Mouse (Mus musculus) embryonic fibroblast, embryonic 13.5 days (primary cell): ENCODE measurements at regions not wholly inside any gene's neighbourhood (a gene's known extent, or its start where the extent isn't known, plus 50 kb on each side); places are given as distances from the start of the nearest gene placed in this dataset.

Source experiments
- CTCF ChIP-seq: IDR thresholded peaks from 2 replicates; pipeline ENCODE4 v1.5.1; 2011; ENCODE audit warnings: mild to moderate bottlenecking, control low read depth, low read length, moderate library complexity, borderline replicate concordance; ENCODE audit not compliant: insufficient read depth
- POLR2A ChIP-seq: IDR thresholded peaks from 2 replicates; pipeline ENCODE4 v1.6.1; 2011; ENCODE audit warnings: low read depth, mild to moderate bottlenecking, control low read depth, low read length, moderate library complexity

DNA sequence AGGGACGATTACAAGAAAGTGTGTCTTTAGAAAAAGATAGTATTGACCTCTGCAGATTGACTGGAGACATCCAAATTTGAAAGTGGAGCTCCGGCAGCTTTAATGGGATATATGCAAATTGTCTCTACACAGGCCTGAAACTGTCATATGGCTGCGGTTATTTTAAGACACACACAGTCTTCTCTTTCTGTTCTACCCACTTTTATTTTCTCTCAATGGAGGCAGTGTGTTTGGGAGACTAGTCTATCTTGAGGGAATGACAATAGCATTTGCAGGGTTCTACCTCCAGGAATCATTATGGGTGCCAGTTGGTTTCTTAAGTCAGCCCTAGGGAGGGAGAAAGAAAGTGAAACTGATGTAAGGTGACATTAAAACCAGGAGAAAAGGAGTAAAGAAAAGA is 434.2 kb upstream of the Adgrl4 start:
- TF ChIP-seq CTCF (no peak), POLR2A (no peak)
